Mouse (Mus musculus) liver, embryonic 14.5 days (tissue): ENCODE results near the gene Kpna7.

Source experiments
- CTCF ChIP-seq: IDR thresholded peaks from 2 replicates; pipeline ENCODE4 v1.5.1; 2016; ENCODE audit warnings: antibody characterized with exemption, low read depth, control low read depth
- EP300 ChIP-seq: IDR thresholded peaks from 2 replicates; pipeline ENCODE4 v1.6.1; 2016; ENCODE audit warnings: antibody characterized with exemption, low read depth

DNA sequence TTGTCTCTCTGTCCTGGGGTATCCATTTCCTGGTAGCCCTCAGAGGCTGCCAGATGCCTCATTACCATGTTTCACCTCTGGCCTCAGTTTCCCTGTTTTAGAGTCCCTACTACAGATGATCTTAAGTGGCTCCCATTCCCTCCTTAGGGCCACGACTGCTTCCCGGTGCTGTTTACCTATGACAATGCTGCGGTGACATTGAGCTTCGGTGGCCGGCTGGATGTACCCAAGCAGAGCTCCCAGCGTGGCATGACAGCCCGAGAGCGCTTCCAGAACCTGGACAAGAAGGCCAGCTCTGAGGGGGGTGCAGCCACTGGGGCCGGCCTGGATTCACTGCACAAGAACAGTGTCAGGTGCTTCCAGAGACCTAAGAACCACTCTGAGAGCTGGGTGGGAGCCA, 42.8 kb upstream of the Kpna7 start:
- no peak for TF ChIP-seq CTCF
- no peak for TF ChIP-seq EP300
